Mouse (Mus musculus): Measurements from ENCODE around the gene 1700020N01Rik. TPM values are rescaled to one million over a fixed set of nuclear protein-coding genes. Genes with fewer than 3 reads are reported as not detected.

1700020N01Rik gene
- not detected for total RNA-seq (2021)
- long read RNA-seq, experiment 1, partial matches to known transcripts: 0 of 1 reads
- long read RNA-seq, experiment 1, other reads (novel, unspliced or antisense): 1 of 1 reads
- long read RNA-seq, experiment 2: 0 reads

GRCm38 (mm10) chr10:21592896-21593380 is at the start of gene 1700020N01Rik:
Gene 1700020N01Rik (plus strand): TSS chr10:21593145.
- no peak for DNase-seq

GRCm38 (mm10) chr10:21543576-21544278 is 49.2 kb upstream of the 1700020N01Rik start:
- DNase-seq: no peak

GRCm38 (mm10) chr10:21544721-21545120 is 48.2 kb upstream of the 1700020N01Rik start:
- no peak for DNase-seq

GRCm38 (mm10) chr10:21545446-21545845 is 47.5 kb upstream of the 1700020N01Rik start:
- peak; percentile 28 to 45 for DNase-seq

GRCm38 (mm10) chr10:21548871-21549505 is 44.0 kb upstream of the 1700020N01Rik start:
- DNase-seq: no peak

- DNase-seq: no peak
Observed at GRCm38 (mm10) chr10:21552967-21553682, 39.8 kb upstream of the 1700020N01Rik start.

GRCm38 (mm10) chr10:21553683-21554035 is 39.3 kb upstream of the 1700020N01Rik start:
- DNase-seq: no peak

GRCm38 (mm10) chr10:21554896-21555580 is 37.9 kb upstream of the 1700020N01Rik start:
- no peak for DNase-seq

GRCm38 (mm10) chr10:21559769-21560168 is 33.2 kb upstream of the 1700020N01Rik start:
- DNase-seq: peak; percentile 31 to 51

GRCm38 (mm10) chr10:21561181-21561580 is 31.8 kb upstream of the 1700020N01Rik start:
- DNase-seq: no peak

GRCm38 (mm10) chr10:21563446-21563845 is 29.5 kb upstream of the 1700020N01Rik start:
- no peak for DNase-seq

- DNase-seq: no peak
Observed at GRCm38 (mm10) chr10:21564189-21564588, 28.8 kb upstream of the 1700020N01Rik start.

- no peak for DNase-seq
Observed at GRCm38 (mm10) chr10:21566074-21566473, 26.9 kb upstream of the 1700020N01Rik start.

GRCm38 (mm10) chr10:21571615-21572014 is 21.3 kb upstream of the 1700020N01Rik start:
- no peak for DNase-seq

GRCm38 (mm10) chr10:21573713-21574112 is 19.2 kb upstream of the 1700020N01Rik start:
- DNase-seq: no peak

- DNase-seq: no peak
Observed at GRCm38 (mm10) chr10:21575806-21576378, 17.1 kb upstream of the 1700020N01Rik start.

GRCm38 (mm10) chr10:21577798-21578197 is 15.1 kb upstream of the 1700020N01Rik start:
- DNase-seq: no peak

- no peak for DNase-seq
Observed at GRCm38 (mm10) chr10:21581546-21581945, 11.4 kb upstream of the 1700020N01Rik start.

GRCm38 (mm10) chr10:21587041-21587440 is 5.9 kb upstream of the 1700020N01Rik start:
- no peak for DNase-seq

- DNase-seq: no peak
Observed at GRCm38 (mm10) chr10:21588007-21588852, 4.7 kb upstream of the 1700020N01Rik start.

GRCm38 (mm10) chr10:21600931-21601330 is 8.0 kb downstream of the 1700020N01Rik start:
- peak; percentile 77 to 81 for DNase-seq

Data from adrenal gland, postnatal 36 days (tissue).